Mouse (Mus musculus) liver, embryonic 12.5 days (tissue): Measurements from ENCODE around the gene Ccdc93. TPM values are rescaled to one million over a fixed set of nuclear protein-coding genes. Genes with fewer than 3 reads are reported as not detected.

ENCODE experiments used
- ATAC-seq: fragments of 200-750 bp; cut with Nextera tagmentation; 2 replicates; pipeline ENCODE4 v1.8.0; 2017; ENCODE audit warnings: moderate number of reproducible peaks, mild to moderate bottlenecking, moderate library complexity
- H3K27ac ChIP-seq: fragments of 300-500 bp; sonication (generic); 2 replicates; pipeline ENCODE4 v1.5.1; 2016; ENCODE audit warnings: mild to moderate bottlenecking
- H3K27me3 ChIP-seq: fragments of 300-500 bp; sonication (generic); replicated peaks from 2 replicates; pipeline ENCODE4 v1.6.1; 2016; ENCODE audit warnings: mild to moderate bottlenecking, moderate library complexity
- H3K36me3 ChIP-seq: fragments of 300-500 bp; sonication (generic); 2 replicates; pipeline ENCODE4 v1.6.1; 2016; ENCODE audit warnings: mild to moderate bottlenecking, moderate library complexity
- H3K4me1 ChIP-seq: fragments of 300-500 bp; sonication (generic); 2 replicates; pipeline ENCODE4 v1.6.1; 2016
- H3K4me2 ChIP-seq: fragments of 300-500 bp; sonication (generic); 2 replicates; pipeline ENCODE4 v1.6.1; 2016; ENCODE audit warnings: mild to moderate bottlenecking, moderate library complexity
- H3K4me3 ChIP-seq: fragments of 300-500 bp; sonication (generic); 2 replicates; pipeline ENCODE4 v1.5.1; 2016; ENCODE audit warnings: mild to moderate bottlenecking, moderate library complexity
- H3K9ac ChIP-seq: fragments of 300-500 bp; sonication (generic); 2 replicates; pipeline ENCODE4 v1.6.1; 2016; ENCODE audit warnings: mild to moderate bottlenecking, moderate library complexity
- H3K9me3 ChIP-seq: fragments of 300-500 bp; sonication (generic); replicated peaks from 2 replicates; pipeline ENCODE4 v1.6.1; 2016; ENCODE audit warnings: mild to moderate bottlenecking, moderate library complexity
- WGBS: fragments of 180-500 bp; shearing (Covaris S2); methylation state at CpG from one replicate; pipeline ENCODE4 v1.1.7; 2016; ENCODE audit not compliant: insufficient replicate concordance; 5-methylcytosine and 5-hydroxymethylcytosine counted together
- polyA plus RNA-seq: library from polyadenylated mRNA; unstranded; fragments of >200 nt; fragmentation: Nextera tagmentation; extraction: Ambion mirVana; gene quantifications from 2 replicates; pipeline ENCODE4 v1.2.1, GENCODE M21; 2016

Ccdc93 gene
- polyA plus RNA-seq, 1 experiment from 2014 or later = 6.1 TPM

DNA sequence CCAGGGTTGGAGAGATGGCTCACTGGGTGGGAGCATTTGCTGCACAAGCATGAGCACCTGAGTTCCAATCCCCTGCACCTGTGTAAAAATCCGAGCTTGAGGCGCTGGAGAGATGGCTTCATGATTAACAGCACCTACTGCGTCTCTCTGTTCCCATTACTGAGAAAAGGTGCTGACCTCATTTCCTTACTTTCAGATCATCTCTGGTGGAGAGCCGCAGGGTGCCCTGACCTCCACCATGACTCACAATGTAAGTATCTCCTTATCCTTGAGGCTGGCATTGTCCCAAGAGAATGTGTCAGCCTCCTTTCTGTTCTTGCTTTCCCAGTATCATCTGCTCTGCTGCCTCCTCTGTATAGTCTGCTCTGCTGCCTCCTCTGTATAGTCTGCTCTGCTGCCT lies 52.2 kb downstream of the Ccdc93 start:
- Histone ChIP-seq H3K9me3 (no peaks in the 10 kb centered on the region), H3K27ac (no peak overlapping the region), H3K4me3 (no peak overlapping the region), H3K9ac (no peak overlapping the region), H3K27me3 (no peaks in the 10 kb centered on the region), H3K4me2 (no peak overlapping the region), H3K4me1 (no peaks in the 10 kb centered on the region), H3K36me3 (peaks cover 71% of the 10 kb centered on the region)
- 74% methylated on average over 4 of the region's 4 CpGs for WGBS
- no peak for ATAC-seq

DNA sequence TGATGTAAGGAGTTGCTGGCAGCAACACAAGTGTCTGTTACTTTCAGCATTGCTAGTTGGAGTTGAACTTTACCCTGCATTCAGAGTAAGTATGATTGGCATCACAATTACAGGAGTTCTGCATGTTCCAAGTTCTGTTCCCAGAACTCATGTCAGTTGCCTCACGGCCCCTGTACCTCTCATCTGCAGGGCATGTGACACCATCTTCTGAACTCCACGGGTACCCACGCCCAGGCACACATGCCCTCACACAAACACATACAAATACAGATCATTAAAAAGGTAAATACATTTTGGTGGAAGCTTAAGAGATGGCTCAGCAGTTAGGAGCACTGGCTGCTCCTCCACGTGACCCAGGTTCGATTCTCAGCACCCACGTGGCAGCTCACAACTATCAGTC lies 56.0 kb downstream of the Ccdc93 start:
- H3K9me3 ChIP-seq = no peaks in the 10 kb centered on the region
- 71% methylated on average over 6 of the region's 6 CpGs for WGBS

GRCm38 (mm10) chr1:121490241-121490640 lies 59.4 kb downstream of the Ccdc93 start:
- WGBS = 40% methylated on average over 5 of the region's 5 CpGs
- no peak for ATAC-seq
- H3K27ac ChIP-seq = no peak overlapping the region
- H3K9ac ChIP-seq = no peak overlapping the region
- no peaks in the 10 kb centered on the region for H3K27me3 ChIP-seq
- no peaks in the 10 kb centered on the region for H3K4me1 ChIP-seq
- no peak overlapping the region for H3K4me2 ChIP-seq
- peaks cover 50% of the 10 kb centered on the region for H3K36me3 ChIP-seq
- H3K9me3 ChIP-seq = no peaks in the 10 kb centered on the region
- H3K4me3 ChIP-seq = no peak overlapping the region

More for the DNA sequence above, 56.0 kb downstream of the Ccdc93 start:
- Histone ChIP-seq H3K4me3 (no peak overlapping the region), H3K4me2 (no peak overlapping the region), H3K27ac (no peak overlapping the region), H3K4me1 (no peaks in the 10 kb centered on the region), H3K27me3 (no peaks in the 10 kb centered on the region), H3K36me3 (peaks cover 40% of the 10 kb centered on the region), H3K9ac (no peak overlapping the region)
- no peak for ATAC-seq

- H3K36me3 ChIP-seq = peaks cover 80% of the 10 kb centered on the region
- WGBS = 71% methylated on average over 4 of the region's 4 CpGs
- peak; percentile 68 for ATAC-seq
These were observed 66.2 kb downstream of the Ccdc93 start for GRCm38 (mm10) chr1:121497093-121497492.

GRCm38 (mm10) chr1:121508729-121509128 lies 77.9 kb downstream of the Ccdc93 start:
- ATAC-seq = no peak
- H3K9ac ChIP-seq = no peak overlapping the region
- no peaks in the 10 kb centered on the region for H3K4me1 ChIP-seq
- H3K4me2 ChIP-seq = no peak overlapping the region
- 38% methylated on average over 2 of the region's 2 CpGs for WGBS
- H3K9me3 ChIP-seq = no peaks in the 10 kb centered on the region
- no peak overlapping the region for H3K4me3 ChIP-seq
- H3K27ac ChIP-seq = no peak overlapping the region
- no peaks in the 10 kb centered on the region for H3K36me3 ChIP-seq
- no peaks in the 10 kb centered on the region for H3K27me3 ChIP-seq

More at GRCm38 (mm10) chr1:121497093-121497492, 66.2 kb downstream of the Ccdc93 start:
- Histone ChIP-seq H3K4me2 (no peak overlapping the region), H3K4me3 (no peak overlapping the region), H3K9ac (no peak overlapping the region), H3K27ac (no peak overlapping the region), H3K9me3 (no peaks in the 10 kb centered on the region), H3K4me1 (peaks cover 5% of the 10 kb centered on the region; the same call in 1 of the 2 replicates), H3K27me3 (no peaks in the 10 kb centered on the region)

- no peak overlapping the region for H3K9ac ChIP-seq
- H3K36me3 ChIP-seq = no peaks in the 10 kb centered on the region
- no peak overlapping the region for H3K4me3 ChIP-seq
- no peak overlapping the region for H3K4me2 ChIP-seq
- 74% methylated on average over 19 of the region's 19 CpGs for WGBS
- no peaks in the 10 kb centered on the region for H3K27me3 ChIP-seq
- H3K4me1 ChIP-seq = no peaks in the 10 kb centered on the region
- no peak overlapping the region for H3K27ac ChIP-seq
- ATAC-seq = no peak
- no peaks in the 10 kb centered on the region for H3K9me3 ChIP-seq
These were observed 79.7 kb downstream of the Ccdc93 start for GRCm38 (mm10) chr1:121510420-121511140.

GRCm38 (mm10) chr1:121511186-121511585 lies 80.3 kb downstream of the Ccdc93 start:
- 64% methylated on average over 2 of the region's 2 CpGs for WGBS
- H3K4me1 ChIP-seq = no peaks in the 10 kb centered on the region
- no peak for ATAC-seq

GRCm38 (mm10) chr1:121511966-121512365 lies 81.1 kb downstream of the Ccdc93 start:
- Histone ChIP-seq H3K27ac (no peak overlapping the region), H3K4me3 (no peak overlapping the region), H3K4me2 (no peak overlapping the region), H3K36me3 (no peaks in the 10 kb centered on the region), H3K27me3 (no peaks in the 10 kb centered on the region), H3K4me1 (no peaks in the 10 kb centered on the region), H3K9ac (no peak overlapping the region), H3K9me3 (no peaks in the 10 kb centered on the region)
- 63% methylated on average over 2 of the region's 2 CpGs for WGBS
- ATAC-seq = no peak

More at GRCm38 (mm10) chr1:121511186-121511585, 80.3 kb downstream of the Ccdc93 start:
- no peak overlapping the region for H3K9ac ChIP-seq
- H3K4me2 ChIP-seq = no peak overlapping the region
- no peaks in the 10 kb centered on the region for H3K27me3 ChIP-seq
- H3K9me3 ChIP-seq = no peaks in the 10 kb centered on the region
- no peak overlapping the region for H3K27ac ChIP-seq
- H3K36me3 ChIP-seq = no peaks in the 10 kb centered on the region
- H3K4me3 ChIP-seq = no peak overlapping the region

GRCm38 (mm10) chr1:121518609-121519008 lies 87.8 kb downstream of the Ccdc93 start:
- H3K36me3 ChIP-seq = no peaks in the 10 kb centered on the region
- H3K4me3 ChIP-seq = no peak overlapping the region
- H3K9me3 ChIP-seq = no peaks in the 10 kb centered on the region
- no peaks in the 10 kb centered on the region for H3K27me3 ChIP-seq
- no peak overlapping the region for H3K27ac ChIP-seq
- WGBS = 60% methylated on average over 1 of the region's 1 CpGs
- H3K4me1 ChIP-seq = no peaks in the 10 kb centered on the region
- H3K4me2 ChIP-seq = no peak overlapping the region
- no peak overlapping the region for H3K9ac ChIP-seq
- no peak for ATAC-seq

DNA sequence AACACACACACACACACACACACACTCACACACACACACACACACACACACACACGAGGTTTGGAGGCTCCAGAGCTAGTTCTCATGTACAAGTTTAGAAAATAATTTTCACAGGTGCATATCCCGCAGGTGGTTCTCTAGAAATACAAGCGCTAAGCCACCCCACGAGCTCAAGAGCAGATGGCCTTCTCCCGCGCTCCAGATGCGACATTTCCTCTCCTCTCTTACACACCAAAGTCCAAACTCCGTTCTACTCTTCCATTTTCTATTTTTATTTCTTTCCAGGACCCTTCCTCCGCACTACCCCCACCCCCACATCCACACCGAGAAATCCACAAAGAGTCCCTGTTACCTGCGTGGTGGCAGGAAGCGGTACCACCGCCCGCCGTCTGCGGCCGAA lies 96.2 kb downstream of the Ccdc93 start:
- Histone ChIP-seq H3K27me3 (peaks cover 42% of the 10 kb centered on the region), H3K4me1 (peaks cover 7% of the 10 kb centered on the region; the same call in 1 of the 2 replicates), H3K4me2 (no peak overlapping the region; the same call in 1 of the 2 replicates), H3K36me3 (no peaks in the 10 kb centered on the region), H3K9me3 (no peaks in the 10 kb centered on the region), H3K9ac (no peak overlapping the region), H3K4me3 (no peak overlapping the region), H3K27ac (no peak overlapping the region)
- ATAC-seq = no peak
- WGBS = 38% methylated on average over 17 of the region's 17 CpGs

DNA sequence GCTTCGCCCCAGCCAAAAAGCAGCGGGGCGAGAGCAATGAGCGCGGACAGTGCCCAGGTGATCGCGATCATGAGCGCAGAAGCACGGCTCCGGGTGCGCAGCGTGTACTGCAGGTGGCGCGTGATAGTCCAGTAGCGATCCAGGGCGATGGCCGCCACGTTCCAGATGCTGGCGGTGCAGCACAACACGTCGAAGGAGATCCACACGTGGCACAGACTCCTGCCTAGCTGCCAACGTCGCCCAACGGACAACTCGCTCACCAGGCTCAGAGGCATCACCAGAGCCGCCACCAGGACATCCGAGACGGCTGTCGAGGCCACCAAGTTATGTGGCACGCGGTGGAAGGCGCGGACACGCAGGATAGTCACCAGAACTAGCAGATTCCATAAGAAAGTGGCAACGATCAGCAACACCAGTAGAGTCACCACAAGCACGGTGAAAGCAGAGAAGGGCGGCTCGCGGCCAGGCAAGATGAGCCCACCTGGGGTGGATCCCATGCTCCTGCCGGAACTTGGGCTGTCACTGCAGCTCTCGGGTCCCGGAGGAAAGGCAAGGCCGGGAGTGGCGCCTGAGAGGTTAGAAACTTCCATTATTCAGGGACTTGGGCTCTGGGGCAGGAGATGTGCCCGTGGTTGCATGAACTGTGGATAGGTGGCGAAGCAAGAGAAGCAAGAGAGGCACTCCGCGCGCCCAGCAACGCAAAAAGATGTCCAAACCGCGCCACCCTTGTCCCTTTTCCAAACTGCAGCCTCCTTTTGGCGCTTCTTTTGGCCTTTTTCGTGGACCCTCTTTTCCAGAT lies 97.0 kb downstream of the Ccdc93 start:
- 11% methylated on average over 55 of the region's 55 CpGs for WGBS
- H3K9ac ChIP-seq = no peak overlapping the region
- H3K4me2 ChIP-seq = peak overlapping the region; percentile 48
- peaks cover 7% of the 10 kb centered on the region; the same call in 1 of the 2 replicates for H3K4me1 ChIP-seq
- no peak for ATAC-seq
- no peaks in the 10 kb centered on the region for H3K36me3 ChIP-seq
- peaks cover 42% of the 10 kb centered on the region for H3K27me3 ChIP-seq
- H3K9me3 ChIP-seq = no peaks in the 10 kb centered on the region
- H3K4me3 ChIP-seq = peak overlapping the region; percentile 17
- H3K27ac ChIP-seq = no peak overlapping the region

DNA sequence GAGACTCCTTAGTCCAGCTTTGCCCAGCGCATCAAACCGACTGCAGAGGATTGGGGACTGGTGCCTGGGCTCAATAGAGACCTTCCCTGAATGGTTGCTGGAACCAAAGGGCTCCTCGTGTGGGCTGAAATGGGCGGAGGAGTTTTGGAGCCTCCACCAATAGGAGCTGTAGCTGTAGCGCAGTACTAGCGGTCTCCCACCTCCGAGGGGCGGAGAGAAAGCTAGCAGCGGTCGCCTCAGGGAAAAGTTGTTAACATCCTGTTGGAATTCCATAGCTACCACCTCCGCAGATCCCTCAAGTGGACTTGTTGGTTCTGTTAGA lies 97.5 kb downstream of the Ccdc93 start, which contains the start of gene Htr5b:
Htr5b (minus strand) TSS at position 67 of the 322 bp plus-strand sequence.
- H3K27ac ChIP-seq = no peak within 1 kb of the TSS
- H3K9me3 ChIP-seq = no peaks in the 10 kb centered on the region
- H3K4me3 ChIP-seq = peak within 1 kb of the TSS; percentile 17
- no peak for ATAC-seq
- peaks cover 7% of the 10 kb centered on the region; the same call in 1 of the 2 replicates for H3K4me1 ChIP-seq
- H3K4me2 ChIP-seq = peak within 1 kb of the TSS; percentile 48
- H3K9ac ChIP-seq = no peak within 1 kb of the TSS
- H3K36me3 ChIP-seq = no peaks in the 10 kb centered on the region
- peaks cover 42% of the 10 kb centered on the region for H3K27me3 ChIP-seq
- 2% methylated on average over 11 of the region's 11 CpGs for WGBS
